Comparison of ENCODE assay signal across 12 mouse cellular contexts in genomic region chr1:120146994-120147393, GRCm38 (mm10). TPM values are rescaled to one million over a fixed set of nuclear protein-coding genes. Genes with fewer than 3 reads are reported as not detected.
DNase-seq lines count a peak whose midpoint lies in the region; ATAC-seq and TF ChIP-seq lines count a peak whose summit lies in the region.
"Had no signal": no experiment of that assay in that cellular context is flagged by ENCODE, and none has a peak within 500 bp of the region (broad histone marks: within the 10 kb centered on the region; RNA-seq: fewer than 3 reads in every experiment).

No protein-coding gene starts in this region.

- H3K79me2 ChIP-seq in MEL (ENCODE audit: control insufficient read depth, insufficient read depth, low read length, poor library complexity), result no peaks in the 10 kb centered on the region

- H3K4me1 ChIP-seq in forebrain, postnatal 0 days (ENCODE audit: insufficient read depth), result no peaks in the 10 kb centered on the region
- H3K4me1 ChIP-seq in forebrain, embryonic 12.5 days, result peaks cover 3% of the 10 kb centered on the region; the same call in 1 of the 2 replicates
- no peaks in the 10 kb centered on the region for H3K4me1 ChIP-seq in lung, embryonic 14.5 days (ENCODE audit: insufficient read depth)
- no peaks in the 10 kb centered on the region for H3K4me1 ChIP-seq in MEL (ENCODE audit: control insufficient read depth in 1 of 2, insufficient read depth in 2 of 2, low read length in 2 of 2)

- H3K9ac ChIP-seq in forebrain, postnatal 0 days, result no peak overlapping the region
- H3K9ac ChIP-seq in forebrain, embryonic 12.5 days, result no peak overlapping the region
- no peak overlapping the region for H3K9ac ChIP-seq in lung, embryonic 14.5 days
- H3K9ac ChIP-seq in MEL (ENCODE audit: control insufficient read depth, low read depth, low read length, poor library complexity, severe bottlenecking), result no peak overlapping the region
- H3K9ac ChIP-seq: heart, embryonic 13.5 days had no signal

- no peaks in the 10 kb centered on the region for H3K9me3 ChIP-seq in forebrain, postnatal 0 days (ENCODE audit: low read length)
- H3K9me3 ChIP-seq in forebrain, embryonic 12.5 days, result no peaks in the 10 kb centered on the region
- no peaks in the 10 kb centered on the region for H3K9me3 ChIP-seq in lung, embryonic 14.5 days (ENCODE audit: low read depth, low read length)
- no peaks in the 10 kb centered on the region for H3K9me3 ChIP-seq in MEL (replicated peaks; ENCODE audit: insufficient read depth, low read length)
- H3K9me3 ChIP-seq: G1E; heart, embryonic 13.5 days had no signal

- no peak for TF ChIP-seq POLR2A in MEL (IDR thresholded peaks at IDR 0.05; ENCODE audit: control insufficient read depth in 1 of 2, insufficient read depth in 1 of 2, low read depth in 1 of 2, low read length in 2 of 2, poor library complexity in 1 of 2)

- TF ChIP-seq EP300 in MEL (IDR thresholded peaks at IDR 0.05; ENCODE audit: low read depth in 1 of 2, low read length in 2 of 2), result no peak

- H3K36me3 ChIP-seq in forebrain, postnatal 0 days (ENCODE audit: insufficient read depth), result no peaks in the 10 kb centered on the region
- no peaks in the 10 kb centered on the region for H3K36me3 ChIP-seq in forebrain, embryonic 12.5 days (replicated peaks)
- H3K36me3 ChIP-seq in lung, embryonic 14.5 days (ENCODE audit: insufficient read depth), result no peaks in the 10 kb centered on the region
- no peaks in the 10 kb centered on the region; a peak in 1 of 4 replicates for H3K36me3 ChIP-seq in MEL (ENCODE audit: control insufficient read depth in 1 of 2, insufficient read depth in 2 of 2, low read length in 2 of 2)
- H3K36me3 ChIP-seq: heart, embryonic 13.5 days had no signal

- H3K27me3 ChIP-seq in forebrain, postnatal 0 days (ENCODE audit: insufficient read depth, low read length), result no peaks in the 10 kb centered on the region
- H3K27me3 ChIP-seq in forebrain, embryonic 12.5 days, result no peaks in the 10 kb centered on the region
- H3K27me3 ChIP-seq in lung, embryonic 14.5 days (ENCODE audit: insufficient read depth, low read length), result no peaks in the 10 kb centered on the region
- H3K27me3 ChIP-seq in MEL (ENCODE audit: control insufficient read depth in 1 of 2, insufficient read depth in 2 of 2, low read length in 2 of 2), result no peaks in the 10 kb centered on the region

- peak; percentile 51; the same call in 1 of the 2 replicates for ATAC-seq in forebrain, postnatal 0 days
- ATAC-seq in forebrain, embryonic 12.5 days (ENCODE audit: low FRiP score), result no peak
- ATAC-seq in lung, embryonic 14.5 days (ENCODE audit: insufficient read depth), result no peak

- H3K4me3 ChIP-seq in forebrain, postnatal 0 days (ENCODE audit: low read depth, low read length), result no peak overlapping the region
- H3K4me3 ChIP-seq in forebrain, embryonic 12.5 days (replicated peaks), result no peak overlapping the region
- H3K4me3 ChIP-seq in lung, embryonic 14.5 days (ENCODE audit: low read depth, low read length), result no peak overlapping the region
- no peak overlapping the region for H3K4me3 ChIP-seq in MEL (ENCODE audit: control insufficient read depth in 1 of 2, insufficient read depth in 1 of 2, low read depth in 2 of 2, low read length in 2 of 2)
- H3K4me3 ChIP-seq: heart, embryonic 13.5 days had no signal

- TF ChIP-seq CTCF in forebrain, postnatal 0 days (IDR thresholded peaks at IDR 0.05; ENCODE audit: low read depth), result peak; percentile 49
- peak; percentile 40; the same call in 1 of the 2 replicates for TF ChIP-seq CTCF in lung, embryonic 14.5 days (IDR thresholded peaks at IDR 0.05; ENCODE audit: low read depth)
- TF ChIP-seq CTCF in MEL (IDR thresholded peaks at IDR 0.05 in 2 of 3, conservative IDR thresholded peaks at IDR 0.05 in 1 of 3; ENCODE audit: control insufficient read depth in 1 of 3, insufficient read depth in 1 of 3, low read depth in 2 of 3, low read length in 3 of 3, poor library complexity in 1 of 3, severe bottlenecking in 1 of 3), result peak in 2 of 3 experiments; percentile 23 to 55; a peak in 4 of 6 replicates

- no peak overlapping the region for H3K4me2 ChIP-seq in forebrain, postnatal 0 days (ENCODE audit: low read depth)
- H3K4me2 ChIP-seq in forebrain, embryonic 12.5 days, result no peak overlapping the region
- no peak overlapping the region for H3K4me2 ChIP-seq in lung, embryonic 14.5 days
- H3K4me2 ChIP-seq: heart, embryonic 13.5 days had no signal

- no peak for DNase-seq in forebrain, postnatal 0 days
- DNase-seq in lung, embryonic 14.5 days, result peak; percentile 24
- no peak for DNase-seq in lung, postnatal 4 days
- DNase-seq in MEL (ENCODE audit: low read depth, low spot score), result peak; percentile 54
- DNase-seq in induced T-regulatory cell, adult 2 months (ENCODE audit: low read depth), result peak; percentile 18
- DNase-seq in thymus, postnatal 0 days (ENCODE audit: low spot score), result no peak
- no peak for DNase-seq in testis, postnatal 14 days (ENCODE audit: low spot score)
- DNase-seq: lung, adult 2 months; thymus, adult 18-20 months had no signal

- no peak overlapping the region for H3K27ac ChIP-seq in forebrain, postnatal 0 days (ENCODE audit: low read depth, low read length)
- no peak overlapping the region for H3K27ac ChIP-seq in forebrain, embryonic 12.5 days
- no peak overlapping the region for H3K27ac ChIP-seq in lung, embryonic 14.5 days (ENCODE audit: low read depth)
- H3K27ac ChIP-seq in MEL (ENCODE audit: control insufficient read depth, low read depth, low read length), result no peak overlapping the region
- H3K27ac ChIP-seq: heart, embryonic 13.5 days had no signal

- peak; percentile 48 for TF ChIP-seq RAD21 in MEL (IDR thresholded peaks at IDR 0.05; ENCODE audit: low read depth, low read length)

TF ChIP-seq in MEL, 35 proteins besides CTCF, POLR2A, EP300 and RAD21:
- TF ChIP-seq ZC3H11A (IDR thresholded peaks at IDR 0.05; ENCODE audit: low read depth, low read length) (0 out of 2 replicates have a peak, but pooled peaks have one; percentile 23), GABPA (IDR thresholded peaks at IDR 0.05; ENCODE audit: low read depth, low read length) (no peak), SMC3 (IDR thresholded peaks at IDR 0.05; ENCODE audit: low read depth, low read length) (peak; percentile 51)
TF ChIP-seq in MEL: peak in this region for 2.

RNA-seq across cellular contexts. Expression of gene 3110009E18Rik, which starts 26.0 kb away (rescaled TPM):
- 2.3 and 4.6 TPM in 2 replicates for total RNA-seq in forebrain, postnatal 0 days (2014; rRNA removed)
- 16.7 and 24.2 TPM in 2 replicates for polyA plus RNA-seq in forebrain, postnatal 0 days (2015; fragmentation: Nextera tagmentation; extraction: Ambion mirVana)
- 23.7 and 30.2 TPM in 2 replicates for polyA plus RNA-seq in forebrain, embryonic 12.5 days (2016; fragmentation: Nextera tagmentation; extraction: Ambion mirVana)
- polyA plus RNA-seq in lung, embryonic 14.5 days (2014; fragmentation: Nextera tagmentation; extraction: Ambion mirVana), result 15.4 and 17.2 TPM in 2 replicates
- 13.8 and 15.1 TPM in 2 replicates for total RNA-seq in MEL (2012; rRNA removed)
- 10 to 100 TPM in 1 of 2 experiments, not detected in 1; 16.5 TPM for polyA plus RNA-seq in MEL (2012; ENCODE audit: insufficient read depth in 1 of 2, insufficient read length in 2 of 2, low read depth in 1 of 2, low replicate concordance in 2 of 2, missing spikeins in 1 of 2)
- 55.5 and 56.4 TPM in 2 replicates for polyA plus RNA-seq in thymus, postnatal 0 days (2015; fragmentation: Nextera tagmentation; extraction: Ambion mirVana)

RNA-seq across cellular contexts. Expression of gene Dbi, which starts 26.1 kb away (rescaled TPM):
- total RNA-seq in forebrain, postnatal 0 days (2014; rRNA removed), result 533 and 625 TPM in 2 replicates
- 1,729 and 1,732 TPM in 2 replicates for polyA plus RNA-seq in forebrain, postnatal 0 days (2015; fragmentation: Nextera tagmentation; extraction: Ambion mirVana)
- polyA plus RNA-seq in forebrain, embryonic 12.5 days (2016; fragmentation: Nextera tagmentation; extraction: Ambion mirVana), result 921 and 969 TPM in 2 replicates
- polyA plus RNA-seq in lung, embryonic 14.5 days (2014; fragmentation: Nextera tagmentation; extraction: Ambion mirVana), result 421 and 445 TPM in 2 replicates
- 164 and 220 TPM in 2 replicates for total RNA-seq in MEL (2012; rRNA removed)
- polyA plus RNA-seq in MEL (2012; ENCODE audit: insufficient read depth in 1 of 2, insufficient read length in 2 of 2, low read depth in 1 of 2, low replicate concordance in 2 of 2, missing spikeins in 1 of 2), result 100 to 1,000 TPM in 1 of 2 experiments, not detected in 1; 149 TPM
- 518 and 575 TPM in 2 replicates for polyA plus RNA-seq in thymus, postnatal 0 days (2015; fragmentation: Nextera tagmentation; extraction: Ambion mirVana)

Comparison
In these comparisons a context has a peak if more than half of its experiments do, and no peak if none do; other contexts are left out.
1. DNase-seq: peak in lung, embryonic 14.5 days (single experiment), MEL (single experiment) and induced T-regulatory cell, adult 2 months (single experiment); none in forebrain, postnatal 0 days (single experiment), lung, postnatal 4 days (0 of 2), thymus, postnatal 0 days (single experiment) and testis, postnatal 14 days (single experiment).
2. Peak in every context shown above with its lines, with median percentiles within 50 percentile points of each other: CTCF ChIP-seq.